15 mouse cellular contexts compared by ENCODE assay signal in the genomic region with DNA sequence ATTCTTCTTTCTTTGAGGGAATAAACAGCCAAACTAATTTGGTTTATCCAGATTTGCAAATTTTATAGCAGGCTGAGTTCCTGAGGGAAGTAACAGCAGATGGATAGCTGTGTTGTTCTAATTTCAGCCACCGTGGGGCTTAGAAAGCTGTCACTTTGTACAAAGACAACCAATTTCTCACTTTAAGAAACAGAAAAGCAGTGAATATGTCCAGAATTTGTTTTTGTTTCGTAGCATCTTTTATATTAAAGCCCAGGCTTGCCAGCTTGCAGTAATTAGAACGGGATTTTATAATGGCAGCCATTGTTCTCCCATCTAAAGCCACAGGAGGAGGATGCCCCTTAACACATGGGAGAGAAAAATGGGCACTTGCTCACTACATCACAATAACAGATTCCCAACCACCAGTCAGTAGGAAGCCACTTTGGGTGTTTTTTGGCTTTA. TPM values are rescaled to one million over a fixed set of nuclear protein-coding genes. Genes with fewer than 3 reads are reported as not detected.
DNase-seq lines count a peak whose midpoint lies in the region; ATAC-seq and TF ChIP-seq lines count a peak whose summit lies in the region.
"Had no signal": no experiment of that assay in that cellular context is flagged by ENCODE, and none has a peak within 500 bp of the region (broad histone marks: within the 10 kb centered on the region; RNA-seq: fewer than 3 reads in every experiment).

No protein-coding gene starts in this region.

- WGBS in midbrain, embryonic 14.5 days = 39% methylated on average over 3 of the region's 3 CpGs
- WGBS in heart, embryonic 10.5 days = 78% methylated on average over 3 of the region's 3 CpGs

- no peak overlapping the region for H3K4me3 ChIP-seq in cortical plate, adult 2 months (ENCODE audit: insufficient read depth, low read length)
- no peak overlapping the region for H3K4me3 ChIP-seq in midbrain, embryonic 14.5 days (replicated peaks; ENCODE audit: low read depth, low read length)
- no peak overlapping the region for H3K4me3 ChIP-seq in heart, embryonic 10.5 days
- H3K4me3 ChIP-seq: heart, embryonic 13.5 days had no signal

- peak; percentile 36 for DNase-seq in layer of hippocampus, adult 11-12 months (ENCODE audit: low spot score)
- no peak for DNase-seq in layer of hippocampus, postnatal 25 days (ENCODE audit: extremely low spot score in 1 of 2, low spot score in 1 of 2)
- peak; percentile 15 to 74 for DNase-seq in layer of hippocampus, adult 18-20 months (ENCODE audit: low spot score in 2 of 2)
- peak; percentile 30 for DNase-seq in midbrain, embryonic 14.5 days
- DNase-seq in lung, postnatal 14 days = no peak
- DNase-seq in gastrocnemius, adult 18-20 months (ENCODE audit: low spot score) = no peak
- no peak for DNase-seq in heart, embryonic 10.5 days (ENCODE audit: low spot score)
- DNase-seq: gastrocnemius, postnatal 10 days; kidney, postnatal 4 days; lung, postnatal 10 days had no signal

- H3K27me3 ChIP-seq in midbrain, embryonic 14.5 days (ENCODE audit: control insufficient read depth, insufficient read depth, low read length) = no peaks in the 10 kb centered on the region
- no peaks in the 10 kb centered on the region for H3K27me3 ChIP-seq in heart, embryonic 10.5 days (ENCODE audit: insufficient read depth, poor library complexity, severe bottlenecking)
- H3K27me3 ChIP-seq: heart, embryonic 13.5 days had no signal

- peak overlapping the region; percentile 65; the same call in 1 of the 2 replicates for H3K27ac ChIP-seq in cortical plate, adult 2 months (ENCODE audit: insufficient read depth, low read length)
- H3K27ac ChIP-seq in midbrain, embryonic 14.5 days (replicated peaks; ENCODE audit: low read depth, low read length) = peak overlapping the region; percentile 52
- H3K27ac ChIP-seq in heart, embryonic 10.5 days = no peak overlapping the region
- H3K27ac ChIP-seq: heart, embryonic 13.5 days had no signal

- H3K9me3 ChIP-seq in midbrain, embryonic 14.5 days (ENCODE audit: control insufficient read depth, low read length) = no peaks in the 10 kb centered on the region
- no peaks in the 10 kb centered on the region for H3K9me3 ChIP-seq in heart, embryonic 10.5 days
- H3K9me3 ChIP-seq: heart, embryonic 13.5 days had no signal

- H3K9ac ChIP-seq in midbrain, embryonic 14.5 days (replicated peaks; ENCODE audit: low read length) = no peak overlapping the region
- H3K9ac ChIP-seq: heart, embryonic 13.5 days had no signal

- H3K4me1 ChIP-seq in cortical plate, adult 2 months (ENCODE audit: control insufficient read depth, insufficient read depth, low read length) = peaks cover 4% of the 10 kb centered on the region; the same call in 1 of the 2 replicates
- H3K4me1 ChIP-seq in midbrain, embryonic 14.5 days (ENCODE audit: control insufficient read depth, insufficient read depth, low read length) = no peaks in the 10 kb centered on the region; the same call in 1 of the 2 replicates
- no peaks in the 10 kb centered on the region for H3K4me1 ChIP-seq in heart, embryonic 10.5 days
- H3K4me1 ChIP-seq: heart, embryonic 13.5 days had no signal

- H3K4me2 ChIP-seq in midbrain, embryonic 14.5 days (ENCODE audit: low read length) = no peak overlapping the region
- H3K4me2 ChIP-seq: heart, embryonic 13.5 days had no signal

- no peak; the same call in 1 of the 2 replicates for ATAC-seq in midbrain, embryonic 14.5 days (ENCODE audit: low FRiP score, low TSS enrichment)
- ATAC-seq: activated CD4-positive, CD25-positive, alpha-beta regulatory T cell, adult 4 months; inflammation-experienced regulatory T-cells, adult 6 months had no signal

- no peak for TF ChIP-seq POLR2A in cortical plate, adult 2 months (IDR thresholded peaks at IDR 0.05; ENCODE audit: extremely low read depth, insufficient read depth, low read length)

- H3K36me3 ChIP-seq in midbrain, embryonic 14.5 days (ENCODE audit: control insufficient read depth, insufficient read depth, low read length) = no peaks in the 10 kb centered on the region
- no peaks in the 10 kb centered on the region for H3K36me3 ChIP-seq in heart, embryonic 10.5 days
- H3K36me3 ChIP-seq: heart, embryonic 13.5 days had no signal

- no peak for TF ChIP-seq CTCF in cortical plate, adult 2 months (IDR thresholded peaks at IDR 0.05; ENCODE audit: extremely low read depth, insufficient read depth, low read length)

RNA-seq across cellular contexts. Expression of gene Msl3l2, which starts 47.7 kb away (rescaled TPM):
- 10 to 100 TPM; 17.5 to 18.4 TPM for total RNA-seq in layer of hippocampus, postnatal 25 days (2021)
- polyA plus RNA-seq in cortical plate, adult 2 months (2012; rRNA removed) = 15.7 and 18.7 TPM in 2 replicates
- 10 to 100 TPM; 17.1 to 17.8 TPM for total RNA-seq in layer of hippocampus, adult 18-20 months (2021)
- 12.2 and 13.0 TPM in 2 replicates for polyA plus RNA-seq in midbrain, embryonic 14.5 days (2014; fragmentation: Nextera tagmentation; extraction: Ambion mirVana)
- total RNA-seq in gastrocnemius, adult 18-20 months (2021) = 1 to 10 TPM in 1 of 2 experiments, under 1 TPM in 1; 0.80 to 1.2 TPM
- polyA plus RNA-seq in heart, embryonic 10.5 days (2016; fragmentation: Nextera tagmentation; extraction: Ambion mirVana) = 8.1 and 9.1 TPM in 2 replicates
- total RNA-seq: MEL had no signal

Comparison
In these comparisons a context has a peak if more than half of its experiments do, and no peak if none do; other contexts are left out.
1. DNase-seq: peak in layer of hippocampus, adult 11-12 months (single experiment), layer of hippocampus, adult 18-20 months (2 of 2) and midbrain, embryonic 14.5 days (single experiment); none in layer of hippocampus, postnatal 25 days (0 of 2), lung, postnatal 14 days (single experiment), gastrocnemius, adult 18-20 months (single experiment) and heart, embryonic 10.5 days (single experiment).
2. RNA of gene Msl3l2, which starts 47.7 kb away (total RNA-seq): 17.5 to 18.4 TPM in layer of hippocampus, postnatal 25 days and 17.1 to 17.8 TPM in layer of hippocampus, adult 18-20 months; 0.80 to 1.2 TPM in gastrocnemius, adult 18-20 months; every median in the first group is over 4 times any median in the second.